Mouse (Mus musculus): ENCODE measurements around the gene Zfp872. TPM values are rescaled to one million over a fixed set of nuclear protein-coding genes. Genes with fewer than 3 reads are reported as not detected.

The Zfp872 gene
- polyA plus RNA-seq, 1 experiment from 2014 or later = 0.32 TPM

- no peak overlapping the region for H3K4me3 ChIP-seq (ENCODE audit: low read length)
- 52% methylated on average over 6 of the region's 6 CpGs for WGBS
These were observed 21.9 kb upstream of the Zfp872 start for GRCm38 (mm10) chr9:22165964-22166363.

GRCm38 (mm10) chr9:22166686-22167085 lies 21.2 kb upstream of the Zfp872 start:
- Histone ChIP-seq H3K9ac (ENCODE audit: low read depth, low read length) (no peak overlapping the region), H3K4me2 (replicated peaks; ENCODE audit: low read depth, low read length) (no peak overlapping the region), H3K4me1 (ENCODE audit: control insufficient read depth, insufficient read depth, low read length) (no peaks in the 10 kb centered on the region; the same call in 1 of the 2 replicates), H3K27ac (ENCODE audit: low read depth, low read length) (no peak overlapping the region), H3K27me3 (ENCODE audit: control insufficient read depth, insufficient read depth, low read length) (no peaks in the 10 kb centered on the region), H3K9me3 (ENCODE audit: control insufficient read depth, low read length) (peaks cover 4% of the 10 kb centered on the region; the same call in 1 of the 2 replicates), H3K36me3 (ENCODE audit: control insufficient read depth, insufficient read depth, low read length) (no peaks in the 10 kb centered on the region), H3K4me3 (ENCODE audit: low read length) (no peak overlapping the region)
- ATAC-seq (ENCODE audit: low FRiP score, low TSS enrichment) = no peak
- 87% methylated on average over 10 of the region's 10 CpGs for WGBS

More at GRCm38 (mm10) chr9:22165964-22166363, 21.9 kb upstream of the Zfp872 start:
- H3K9ac ChIP-seq (ENCODE audit: low read depth, low read length) = no peak overlapping the region
- no peaks in the 10 kb centered on the region for H3K27me3 ChIP-seq (ENCODE audit: control insufficient read depth, insufficient read depth, low read length)
- H3K9me3 ChIP-seq (ENCODE audit: control insufficient read depth, low read length) = peaks cover 4% of the 10 kb centered on the region; the same call in 1 of the 2 replicates
- no peaks in the 10 kb centered on the region for H3K36me3 ChIP-seq (ENCODE audit: control insufficient read depth, insufficient read depth, low read length)
- H3K4me1 ChIP-seq (ENCODE audit: control insufficient read depth, insufficient read depth, low read length) = no peaks in the 10 kb centered on the region; the same call in 1 of the 2 replicates
- ATAC-seq (ENCODE audit: low FRiP score, low TSS enrichment) = no peak
- H3K4me2 ChIP-seq (replicated peaks; ENCODE audit: low read depth, low read length) = no peak overlapping the region
- no peak overlapping the region for H3K27ac ChIP-seq (ENCODE audit: low read depth, low read length)

- H3K27me3 ChIP-seq (ENCODE audit: control insufficient read depth, insufficient read depth, low read length) = no peaks in the 10 kb centered on the region
- no peaks in the 10 kb centered on the region for H3K4me1 ChIP-seq (ENCODE audit: control insufficient read depth, insufficient read depth, low read length)
- no peak overlapping the region for H3K9ac ChIP-seq (ENCODE audit: low read depth, low read length)
- H3K36me3 ChIP-seq (ENCODE audit: control insufficient read depth, insufficient read depth, low read length) = no peaks in the 10 kb centered on the region
- WGBS = 98% methylated on average over 4 of the region's 4 CpGs
- H3K4me2 ChIP-seq (replicated peaks; ENCODE audit: low read depth, low read length) = no peak overlapping the region
- no peak overlapping the region for H3K4me3 ChIP-seq (ENCODE audit: low read length)
- H3K9me3 ChIP-seq (ENCODE audit: control insufficient read depth, low read length) = peaks cover 4% of the 10 kb centered on the region; the same call in 1 of the 2 replicates
- no peak overlapping the region for H3K27ac ChIP-seq (ENCODE audit: low read depth, low read length)
- no peak for ATAC-seq (ENCODE audit: low FRiP score, low TSS enrichment)
These were observed 20.1 kb upstream of the Zfp872 start for GRCm38 (mm10) chr9:22167751-22168150.

- Histone ChIP-seq H3K4me2 (replicated peaks; ENCODE audit: low read depth, low read length) (no peak overlapping the region), H3K9me3 (ENCODE audit: control insufficient read depth, low read length) (peaks cover 4% of the 10 kb centered on the region; the same call in 1 of the 2 replicates), H3K9ac (ENCODE audit: low read depth, low read length) (no peak overlapping the region), H3K4me1 (ENCODE audit: control insufficient read depth, insufficient read depth, low read length) (no peaks in the 10 kb centered on the region), H3K27ac (ENCODE audit: low read depth, low read length) (no peak overlapping the region), H3K4me3 (ENCODE audit: low read length) (no peak overlapping the region), H3K36me3 (ENCODE audit: control insufficient read depth, insufficient read depth, low read length) (no peaks in the 10 kb centered on the region), H3K27me3 (ENCODE audit: control insufficient read depth, insufficient read depth, low read length) (no peaks in the 10 kb centered on the region)
- no peak for ATAC-seq (ENCODE audit: low FRiP score, low TSS enrichment)
- 93% methylated on average over 11 of the region's 11 CpGs for WGBS
These were observed 18.6 kb upstream of the Zfp872 start for GRCm38 (mm10) chr9:22169327-22169726.

- Histone ChIP-seq H3K4me2 (replicated peaks; ENCODE audit: low read depth, low read length) (no peak overlapping the region), H3K9me3 (ENCODE audit: control insufficient read depth, low read length) (peaks cover 4% of the 10 kb centered on the region; the same call in 1 of the 2 replicates), H3K27ac (ENCODE audit: low read depth, low read length) (no peak overlapping the region), H3K4me1 (ENCODE audit: control insufficient read depth, insufficient read depth, low read length) (no peaks in the 10 kb centered on the region), H3K9ac (ENCODE audit: low read depth, low read length) (no peak overlapping the region), H3K4me3 (ENCODE audit: low read length) (no peak overlapping the region), H3K27me3 (ENCODE audit: control insufficient read depth, insufficient read depth, low read length) (no peaks in the 10 kb centered on the region), H3K36me3 (ENCODE audit: control insufficient read depth, insufficient read depth, low read length) (no peaks in the 10 kb centered on the region)
- no peak for ATAC-seq (ENCODE audit: low FRiP score, low TSS enrichment)
- 83% methylated on average over 4 of the region's 4 CpGs for WGBS
These were observed 15.6 kb upstream of the Zfp872 start for GRCm38 (mm10) chr9:22172318-22172717.

- Histone ChIP-seq H3K9me3 (ENCODE audit: control insufficient read depth, low read length) (peaks cover 28% of the 10 kb centered on the region), H3K4me3 (ENCODE audit: low read length) (no peak overlapping the region), H3K36me3 (ENCODE audit: control insufficient read depth, insufficient read depth, low read length) (no peaks in the 10 kb centered on the region), H3K27me3 (ENCODE audit: control insufficient read depth, insufficient read depth, low read length) (no peaks in the 10 kb centered on the region), H3K4me2 (replicated peaks; ENCODE audit: low read depth, low read length) (no peak overlapping the region), H3K4me1 (ENCODE audit: control insufficient read depth, insufficient read depth, low read length) (no peaks in the 10 kb centered on the region), H3K9ac (ENCODE audit: low read depth, low read length) (no peak overlapping the region), H3K27ac (ENCODE audit: low read depth, low read length) (no peak overlapping the region)
- WGBS = 27% methylated on average over 5 of the region's 5 CpGs
- no peak for ATAC-seq (ENCODE audit: low FRiP score, low TSS enrichment)
These were observed 8.5 kb downstream of the Zfp872 start for GRCm38 (mm10) chr9:22196412-22196811.

GRCm38 (mm10) chr9:22213785-22214194 lies 25.9 kb downstream of the Zfp872 start:
- 0 out of 2 replicates have a peak overlapping the region, but pooled peaks have one; percentile 18 for H3K27ac ChIP-seq (ENCODE audit: low read depth, low read length)
- ATAC-seq (ENCODE audit: low FRiP score, low TSS enrichment) = no peak

GRCm38 (mm10) chr9:22214549-22214948 lies 26.7 kb downstream of the Zfp872 start:
- Histone ChIP-seq H3K4me3 (ENCODE audit: low read length) (no peak overlapping the region), H3K9me3 (ENCODE audit: control insufficient read depth, low read length) (no peaks in the 10 kb centered on the region), H3K4me2 (replicated peaks; ENCODE audit: low read depth, low read length) (no peak overlapping the region), H3K4me1 (ENCODE audit: control insufficient read depth, insufficient read depth, low read length) (no peaks in the 10 kb centered on the region), H3K27me3 (ENCODE audit: control insufficient read depth, insufficient read depth, low read length) (no peaks in the 10 kb centered on the region), H3K36me3 (ENCODE audit: control insufficient read depth, insufficient read depth, low read length) (no peaks in the 10 kb centered on the region), H3K9ac (ENCODE audit: low read depth, low read length) (no peak overlapping the region), H3K27ac (ENCODE audit: low read depth, low read length) (no peak overlapping the region)
- ATAC-seq (ENCODE audit: low FRiP score, low TSS enrichment) = no peak
- 79% methylated on average over 2 of the region's 2 CpGs for WGBS

More at GRCm38 (mm10) chr9:22213785-22214194, 25.9 kb downstream of the Zfp872 start:
- Histone ChIP-seq H3K4me1 (ENCODE audit: control insufficient read depth, insufficient read depth, low read length) (no peaks in the 10 kb centered on the region), H3K4me2 (replicated peaks; ENCODE audit: low read depth, low read length) (no peak overlapping the region), H3K36me3 (ENCODE audit: control insufficient read depth, insufficient read depth, low read length) (no peaks in the 10 kb centered on the region), H3K9me3 (ENCODE audit: control insufficient read depth, low read length) (no peaks in the 10 kb centered on the region), H3K9ac (ENCODE audit: low read depth, low read length) (no peak overlapping the region), H3K27me3 (ENCODE audit: control insufficient read depth, insufficient read depth, low read length) (no peaks in the 10 kb centered on the region), H3K4me3 (ENCODE audit: low read length) (no peak overlapping the region)
- 55% methylated on average over 2 of the region's 2 CpGs for WGBS

GRCm38 (mm10) chr9:22216705-22217104 lies 28.8 kb downstream of the Zfp872 start:
- no peaks in the 10 kb centered on the region for H3K4me1 ChIP-seq (ENCODE audit: control insufficient read depth, insufficient read depth, low read length)
- H3K36me3 ChIP-seq (ENCODE audit: control insufficient read depth, insufficient read depth, low read length) = no peaks in the 10 kb centered on the region
- H3K27ac ChIP-seq (ENCODE audit: low read depth, low read length) = no peak overlapping the region
- no peaks in the 10 kb centered on the region for H3K9me3 ChIP-seq (ENCODE audit: control insufficient read depth, low read length)
- no peak for ATAC-seq (ENCODE audit: low FRiP score, low TSS enrichment)
- no peak overlapping the region for H3K4me2 ChIP-seq (replicated peaks; ENCODE audit: low read depth, low read length)
- WGBS = 58% methylated on average over 3 of the region's 3 CpGs
- H3K9ac ChIP-seq (ENCODE audit: low read depth, low read length) = no peak overlapping the region
- no peaks in the 10 kb centered on the region for H3K27me3 ChIP-seq (ENCODE audit: control insufficient read depth, insufficient read depth, low read length)
- H3K4me3 ChIP-seq (ENCODE audit: low read length) = no peak overlapping the region
